Mouse (Mus musculus) stomach, adult 2 months (tissue): Measurements from ENCODE around the gene Ano6. TPM values are rescaled to one million over a fixed set of nuclear protein-coding genes. Genes with fewer than 3 reads are reported as not detected.

Experiments
- polyA plus RNA-seq: library from polyadenylated mRNA; depleted of rRNA; stranded (reverse); fragments of >200 nt; gene quantifications from 2 replicates; pipeline ENCODE4 v1.2.3, GENCODE M21; 2012; rRNA removed

The Ano6 gene
- 6.2 and 7.9 TPM in 2 replicates for polyA plus RNA-seq

GRCm38 (mm10) chr15:95790529-95791071 lies at the start of gene Ano6:
Gene Ano6, plus strand, starts transcription at chr15:95790843.

Other genes starting within 250 kb of the Ano6 start
- gene Dbx2, start 134.9 kb upstream of the Ano6 start, polyA plus RNA-seq = 0.05 and 0.08 TPM in 2 replicates